Mouse (Mus musculus) lung, embryonic 16.5 days (tissue): ENCODE measurements at regions not wholly inside any gene's neighbourhood (a gene's known extent, or its start where the extent isn't known, plus 50 kb on each side); places are given as distances from the start of the nearest gene placed in this dataset.

Experiments
- ATAC-seq: fragments of 200-750 bp; cut with Nextera tagmentation; 2 replicates; pipeline ENCODE4 v1.8.0; 2017; ENCODE audit warnings: low read depth, mild to moderate bottlenecking, moderate library complexity
- H3K27ac ChIP-seq: fragments of 300-500 bp; sonication (generic); 2 replicates; pipeline ENCODE4 v1.5.1; 2014; ENCODE audit warnings: mild to moderate bottlenecking, control low read depth, low read length
- H3K27me3 ChIP-seq: fragments of 300-500 bp; sonication (generic); 2 replicates; pipeline ENCODE4 v1.6.1; 2014; ENCODE audit warnings: low read depth, low read length, mixed read lengths; ENCODE audit not compliant: control insufficient read depth, insufficient read depth
- H3K36me3 ChIP-seq: fragments of 300-500 bp; sonication (generic); 2 replicates; pipeline ENCODE4 v1.6.1; 2014; ENCODE audit warnings: low read length; ENCODE audit not compliant: control insufficient read depth, insufficient read depth
- H3K4me1 ChIP-seq: fragments of 300-500 bp; sonication (generic); replicated peaks from 2 replicates; pipeline ENCODE4 v1.6.1; 2014; ENCODE audit warnings: low read length, mixed read lengths; ENCODE audit not compliant: control insufficient read depth, insufficient read depth
- H3K4me2 ChIP-seq: fragments of 300-500 bp; sonication (generic); 2 replicates; pipeline ENCODE4 v1.6.1; 2014; ENCODE audit warnings: low read depth, low read length, control low read depth
- H3K4me3 ChIP-seq: fragments of 300-500 bp; sonication (generic); 2 replicates; pipeline ENCODE4 v1.5.1; 2014; ENCODE audit warnings: mild to moderate bottlenecking, low read length, control low read depth
- H3K9ac ChIP-seq: fragments of 300-500 bp; sonication (generic); 2 replicates; pipeline ENCODE4 v1.6.1; 2014; ENCODE audit warnings: low read length, control low read depth
- H3K9me3 ChIP-seq: fragments of 300-500 bp; sonication (generic); 2 replicates; pipeline ENCODE4 v1.6.1; 2016; ENCODE audit warnings: low read length; ENCODE audit not compliant: control insufficient read depth
- WGBS: fragments of 180-500 bp; shearing (Covaris S2); extraction: QIAGEN DNeasy Blood & Tissue Kit; methylation state at CpG from one replicate; pipeline ENCODE4 v1.1.7; 2014; 5-methylcytosine and 5-hydroxymethylcytosine counted together

DNA sequence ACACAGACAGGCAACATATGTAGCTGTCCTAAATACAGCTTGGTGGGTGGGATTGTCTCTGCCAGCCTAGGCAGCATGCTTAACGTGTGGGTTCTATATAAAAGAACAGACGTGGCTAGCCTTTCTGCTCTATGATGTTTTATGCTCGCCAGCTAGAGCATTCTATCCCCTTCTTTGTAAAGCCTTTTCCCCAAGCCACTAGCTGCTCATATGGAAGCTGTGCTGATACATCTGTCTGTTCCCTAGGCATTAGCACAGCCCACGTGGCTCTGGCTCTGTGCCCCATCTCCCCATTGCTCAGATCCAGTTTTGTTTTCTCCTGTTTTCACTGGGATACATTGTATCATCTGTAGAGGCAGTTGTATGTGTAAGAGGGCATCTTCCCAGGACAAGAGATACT, 511.3 kb downstream of the Adam3 start:
- no peak for ATAC-seq
- Histone ChIP-seq H3K27me3 (no peaks in the 10 kb centered on the region), H3K9me3 (no peaks in the 10 kb centered on the region), H3K9ac (no peak overlapping the region), H3K4me1 (no peaks in the 10 kb centered on the region), H3K4me2 (no peak overlapping the region), H3K4me3 (no peak overlapping the region), H3K36me3 (no peaks in the 10 kb centered on the region), H3K27ac (no peak overlapping the region)
- 72% methylated on average over 4 of the region's 4 CpGs for WGBS

- Histone ChIP-seq H3K4me1 (no peaks in the 10 kb centered on the region), H3K4me3 (no peak overlapping the region), H3K27ac (no peak overlapping the region), H3K9me3 (no peaks in the 10 kb centered on the region), H3K9ac (no peak overlapping the region), H3K4me2 (no peak overlapping the region), H3K27me3 (no peaks in the 10 kb centered on the region), H3K36me3 (no peaks in the 10 kb centered on the region)
- WGBS = 83% methylated on average over 3 of the region's 3 CpGs
- no peak for ATAC-seq
Observed at GRCm38 (mm10) chr8:24212216-24213200, 513.1 kb downstream of the Adam3 start.

GRCm38 (mm10) chr8:24211091-24211490, 514.6 kb downstream of the Adam3 start:
- H3K27me3 ChIP-seq = no peaks in the 10 kb centered on the region
- no peaks in the 10 kb centered on the region for H3K4me1 ChIP-seq
- no peaks in the 10 kb centered on the region for H3K36me3 ChIP-seq
- no peak overlapping the region for H3K9ac ChIP-seq
- no peaks in the 10 kb centered on the region for H3K9me3 ChIP-seq
- no peak overlapping the region for H3K27ac ChIP-seq
- no peak overlapping the region for H3K4me2 ChIP-seq
- ATAC-seq = no peak
- H3K4me3 ChIP-seq = no peak overlapping the region
- WGBS = 81% methylated on average over 1 of the region's 1 CpGs
